Mouse (Mus musculus) mature B cell (primary cell): ENCODE measurements around the gene Hist2h2bb.
"Not testable (repeated sequence)": the region's sequence is repeated elsewhere in the genome, so short reads cannot be mapped to it uniquely, and the experiment has no call there.

ENCODE experiments used
- in situ Hi-C: fragments of 300-500 bp; cut with MboI; formaldehyde crosslinking; loops from 2 replicates; pipeline ENCODE4 v1.14.3; 2019

The Hist2h2bb gene

DNA sequence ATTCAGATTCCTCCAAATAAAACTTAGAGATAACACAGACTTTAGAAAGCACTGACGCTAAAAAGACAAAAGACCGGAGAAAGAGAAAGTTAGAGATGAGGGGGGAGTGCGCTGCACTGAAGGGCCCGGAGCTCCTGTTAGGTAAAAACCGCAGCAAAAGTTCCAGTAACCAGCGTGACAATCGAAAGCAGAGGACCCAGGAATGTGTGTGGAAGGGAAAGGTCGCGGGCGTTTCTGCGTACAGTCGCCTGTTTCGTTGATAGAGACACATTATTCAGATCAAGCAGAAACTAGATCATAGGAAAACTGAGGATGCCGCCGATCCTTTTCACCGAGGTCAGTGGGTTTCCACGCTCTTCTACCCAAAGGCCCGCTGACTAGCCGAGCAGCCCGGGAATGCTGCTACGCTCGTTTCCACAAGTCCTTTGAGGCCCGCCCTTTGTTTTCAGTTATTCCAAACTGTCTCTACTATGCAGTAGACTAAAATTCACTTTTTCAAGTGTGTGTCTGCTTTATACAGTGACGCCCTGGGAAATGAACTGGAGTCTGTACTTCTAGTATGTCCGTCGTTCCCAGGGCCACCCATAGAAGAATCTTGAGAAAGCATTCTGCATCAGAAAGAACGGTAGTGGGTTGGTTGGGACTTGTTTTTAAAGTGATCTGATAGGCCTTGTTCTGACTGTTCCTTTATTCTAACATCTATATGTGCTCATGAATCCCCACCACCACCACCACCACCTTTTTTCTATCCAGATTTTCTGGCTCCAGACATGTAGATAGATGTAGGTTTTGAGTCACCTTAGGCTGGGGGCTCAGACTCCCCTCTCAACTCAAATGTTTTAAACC lies 5.8 kb upstream of the Hist2h2bb start:
- in situ Hi-C loops: no loop called here

DNA sequence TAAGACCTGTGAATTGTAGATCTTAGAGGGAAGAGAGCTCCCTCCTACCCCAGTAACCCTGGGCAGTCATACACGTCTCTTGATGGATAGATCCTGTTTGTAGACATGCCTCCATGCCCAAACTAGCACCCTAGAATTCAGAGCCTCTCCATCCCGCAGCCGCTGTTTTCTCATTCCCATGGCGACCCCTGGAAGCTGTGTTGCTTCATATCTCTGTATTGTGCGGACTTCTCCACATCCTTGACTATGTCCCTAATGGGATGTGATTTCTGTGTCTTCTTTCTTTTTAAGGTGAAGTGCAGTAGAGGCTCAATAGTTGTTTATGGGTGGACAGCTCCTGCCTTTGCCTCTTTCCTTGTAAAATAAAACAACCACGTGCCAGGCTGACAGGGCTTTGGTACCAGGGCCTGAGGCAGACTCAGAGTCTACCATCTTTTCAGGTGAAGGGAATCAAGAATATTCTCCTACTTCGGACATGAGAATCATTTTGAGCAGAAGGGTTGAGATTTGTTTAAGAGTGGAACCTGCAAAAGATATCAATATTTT lies 5.1 kb upstream of the Hist2h2bb start:
- in situ Hi-C loops: no loop called here

DNA sequence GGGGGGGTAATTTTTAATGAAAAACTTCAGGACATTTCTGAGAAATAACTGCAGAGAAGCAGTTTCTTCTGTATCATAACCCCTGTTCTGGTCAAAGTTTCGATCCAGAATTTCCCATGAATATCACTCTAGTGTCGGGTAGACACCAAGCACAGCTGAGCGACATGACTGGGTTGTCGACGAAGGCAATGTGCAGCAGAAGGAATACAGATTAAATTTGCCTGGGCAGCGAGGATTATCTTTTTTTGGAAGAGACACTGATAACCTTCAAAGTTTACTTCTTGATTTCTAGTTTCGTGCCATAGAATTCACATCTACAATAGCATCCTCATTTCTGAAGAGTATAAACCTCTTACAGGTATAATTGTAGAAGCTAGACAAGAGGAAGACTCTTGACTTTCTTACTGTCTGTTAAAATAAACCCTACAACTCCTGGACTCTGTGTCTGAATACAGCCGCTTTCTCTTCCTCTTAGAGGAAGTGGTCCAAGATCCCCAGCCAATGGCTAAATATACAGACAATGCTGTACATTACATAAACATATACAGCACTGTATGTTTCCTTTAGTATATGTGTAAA lies 3.3 kb upstream of the Hist2h2bb start:
- in situ Hi-C loops: loop anchor here (5.0 kb wide), 1 partner anchor 44 kb away; the partner anchor contains the start of genes Hist2h2ac and Hist2h2be

DNA sequence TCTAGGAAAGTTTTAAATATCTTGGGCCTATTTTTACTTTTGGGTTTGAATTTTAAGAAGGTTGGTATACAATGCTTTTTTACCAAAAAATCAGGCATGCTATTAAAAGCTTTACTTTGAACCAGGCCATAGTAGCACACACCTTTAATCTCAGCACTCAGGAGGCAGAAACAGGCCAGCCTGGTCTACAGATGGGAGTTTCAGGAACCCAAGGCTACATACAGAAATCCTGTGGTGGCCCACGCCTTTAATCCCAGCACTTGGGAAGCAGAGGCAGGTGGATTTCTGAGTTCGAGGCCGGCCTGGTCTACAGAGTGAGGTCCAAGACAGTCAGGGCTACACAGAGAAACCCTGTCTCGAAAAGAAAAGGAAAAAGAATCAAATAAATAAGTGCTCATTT lies 2.0 kb upstream of the Hist2h2bb start:
- in situ Hi-C loops: loop anchor here (5.0 kb wide), 1 partner anchor 45 kb away; the partner anchor contains the start of genes Hist2h2ac and Hist2h2be

DNA sequence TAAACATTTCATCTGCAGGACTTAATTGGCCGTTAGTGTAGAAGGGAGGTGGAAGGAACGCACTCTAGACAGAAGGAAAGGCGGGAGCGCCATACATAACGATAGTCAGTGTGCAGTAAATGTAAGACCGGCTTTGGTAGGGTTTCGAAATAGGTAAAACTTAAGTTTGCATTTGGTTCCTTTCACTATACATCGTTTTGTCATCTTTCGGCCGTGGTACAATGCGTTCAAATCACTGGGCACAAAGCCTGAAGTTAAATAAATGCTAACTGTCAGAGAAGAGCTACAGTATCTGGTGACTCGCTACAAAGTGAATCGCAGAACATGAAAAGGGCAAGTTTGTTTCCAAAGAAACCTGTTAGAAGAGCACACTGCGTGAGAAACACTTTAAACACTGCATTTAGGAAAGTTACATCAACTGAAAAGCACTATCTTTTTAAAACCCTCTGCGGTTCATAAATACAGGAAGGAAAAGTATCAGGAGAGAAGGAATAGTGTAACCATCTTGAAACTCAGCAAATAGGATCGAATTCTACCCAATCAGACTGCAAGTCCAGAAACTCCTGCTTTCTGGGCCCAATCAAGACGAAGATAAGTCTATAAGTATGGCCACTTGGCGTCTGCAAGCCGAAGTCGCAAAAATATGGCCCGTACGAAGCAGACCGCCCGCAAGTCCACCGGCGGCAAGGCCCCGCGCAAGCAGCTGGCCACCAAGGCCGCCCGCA lies 1.3 kb upstream of the Hist2h2bb start, which contains the start of gene Hist2h3b:
Hist2h3b (plus strand) TSS at position 604 of the 725 bp plus-strand sequence.
- in situ Hi-C loops: loop anchor here (5.0 kb wide), 1 partner anchor 46 kb away; the partner anchor contains the start of genes Hist2h2ac and Hist2h2be

DNA sequence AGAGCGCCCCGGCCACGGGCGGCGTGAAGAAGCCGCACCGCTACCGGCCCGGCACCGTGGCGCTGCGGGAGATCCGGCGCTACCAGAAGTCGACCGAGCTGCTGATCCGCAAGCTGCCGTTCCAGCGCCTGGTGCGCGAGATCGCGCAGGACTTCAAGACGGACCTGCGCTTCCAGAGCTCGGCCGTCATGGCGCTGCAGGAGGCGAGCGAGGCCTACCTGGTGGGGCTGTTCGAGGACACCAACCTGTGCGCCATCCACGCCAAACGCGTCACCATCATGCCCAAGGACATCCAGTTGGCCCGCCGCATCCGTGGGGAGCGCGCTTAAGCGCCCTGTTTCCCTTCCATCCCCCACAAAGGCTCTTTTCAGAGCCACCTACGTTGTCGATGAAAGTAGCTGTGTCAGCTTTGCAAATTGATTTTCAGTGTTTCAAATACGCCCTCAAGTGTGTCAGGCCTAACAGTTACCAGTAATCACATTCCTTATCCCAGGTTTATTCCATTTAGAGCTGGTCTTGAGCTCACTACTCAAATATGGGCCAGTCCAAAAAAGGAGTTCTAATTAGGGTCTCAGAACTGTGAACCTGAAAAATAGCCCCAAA lies 675 bp upstream of the Hist2h2bb start:
- in situ Hi-C loops: loop anchor here (5.0 kb wide), 1 partner anchor 47 kb away; the partner anchor contains the start of genes Hist2h2ac and Hist2h2be

DNA sequence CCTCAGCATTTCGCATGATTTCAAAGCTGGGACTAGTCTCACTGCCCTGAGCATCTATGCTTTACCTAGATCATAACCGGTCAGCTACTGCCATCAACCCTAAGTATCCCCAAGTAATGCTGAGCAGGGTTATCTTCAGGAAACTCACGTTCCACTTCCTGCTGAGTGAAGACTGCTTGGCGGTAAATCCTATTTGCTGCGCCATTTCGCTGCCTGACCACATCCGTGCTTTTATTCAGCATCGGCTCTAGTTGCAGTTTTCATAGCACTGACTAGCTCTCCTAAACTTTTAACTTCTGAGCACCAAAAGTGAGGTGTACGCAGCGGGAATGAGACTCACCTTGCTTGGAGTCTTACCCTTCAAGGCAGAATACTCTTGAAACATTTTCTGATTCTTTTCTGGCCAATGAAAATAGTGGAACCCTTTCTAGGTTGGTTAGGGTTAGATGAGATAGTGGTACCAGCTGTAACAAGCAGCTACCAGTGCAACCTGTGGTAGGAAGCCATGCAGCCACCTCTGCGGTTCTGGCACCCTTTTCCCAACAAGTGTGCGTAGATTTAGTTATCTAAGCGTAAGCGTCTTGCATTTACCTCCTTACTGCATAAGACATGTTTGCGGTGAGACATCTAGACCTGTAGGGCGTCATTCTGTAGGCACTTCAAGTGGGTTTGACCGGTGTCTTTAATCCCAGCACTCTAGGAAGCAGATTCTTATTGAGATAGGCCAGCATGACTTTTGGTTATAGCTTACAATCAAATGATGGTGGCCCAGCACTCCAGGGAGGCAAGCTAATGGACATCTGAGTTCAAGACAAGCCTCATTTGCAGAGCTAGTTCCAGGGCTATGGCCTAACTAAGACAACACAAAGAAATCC lies 4.3 kb downstream of the Hist2h2bb start:
- in situ Hi-C loops: no loop called here

DNA sequence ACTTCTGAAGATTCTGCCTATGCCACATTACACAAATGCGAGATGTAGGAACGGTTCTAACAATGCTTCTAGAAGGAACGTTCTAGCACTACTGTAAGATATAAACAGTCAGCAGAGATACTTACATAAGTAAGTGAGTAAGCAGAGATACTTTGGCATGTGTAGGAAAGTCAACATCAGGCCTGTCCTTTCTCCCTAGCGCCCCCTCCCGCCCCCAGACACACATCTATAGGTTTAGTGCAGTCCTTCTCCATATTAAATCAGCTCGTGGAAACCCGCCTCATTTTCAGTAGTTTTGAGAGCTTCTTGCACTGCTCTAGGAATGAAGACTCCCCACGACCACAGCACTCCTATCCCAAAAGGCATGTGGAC lies 7.9 kb downstream of the Hist2h2bb start:
- in situ Hi-C loops: no loop called here

DNA sequence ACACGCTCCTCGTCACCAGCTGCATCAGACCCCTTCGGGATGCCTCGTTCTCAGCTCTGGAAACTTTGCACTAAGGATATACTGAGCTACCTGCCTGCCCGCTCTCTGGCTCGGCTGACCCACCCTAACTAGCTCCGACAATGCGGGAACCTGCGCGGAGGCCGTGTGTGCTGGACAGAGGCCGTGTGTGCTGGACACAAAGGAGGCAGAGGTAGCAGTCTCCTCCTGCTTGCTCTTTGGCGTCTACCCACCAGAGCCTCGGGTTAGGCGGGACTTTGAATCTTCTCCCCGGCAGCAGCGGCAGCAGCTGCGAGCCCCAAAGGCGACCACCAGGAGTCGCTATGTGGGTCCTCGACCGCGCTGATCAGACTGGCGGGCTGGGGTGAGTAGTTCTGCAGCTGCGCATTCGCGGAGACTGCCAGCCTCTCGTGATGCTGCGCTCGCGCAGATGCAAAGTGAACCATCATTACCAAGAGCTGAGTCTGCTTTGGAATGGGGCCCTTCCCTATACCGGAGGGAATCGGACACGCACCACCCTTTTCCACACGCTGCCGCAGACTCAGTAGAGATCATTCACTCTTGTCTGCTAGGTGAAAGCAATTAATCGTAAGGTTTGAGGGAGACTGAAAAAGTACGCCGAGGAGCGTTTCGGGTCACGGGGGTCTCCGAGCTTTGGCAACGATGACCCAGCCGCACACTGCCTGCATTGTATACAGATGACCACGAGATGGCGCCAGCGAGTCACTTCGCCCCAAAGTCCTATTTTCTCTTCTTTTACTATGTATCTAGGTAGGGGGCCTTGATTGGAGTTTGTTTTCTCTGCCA lies 8.5 kb downstream of the Hist2h2bb start:
- in situ Hi-C loops: no loop called here

DNA sequence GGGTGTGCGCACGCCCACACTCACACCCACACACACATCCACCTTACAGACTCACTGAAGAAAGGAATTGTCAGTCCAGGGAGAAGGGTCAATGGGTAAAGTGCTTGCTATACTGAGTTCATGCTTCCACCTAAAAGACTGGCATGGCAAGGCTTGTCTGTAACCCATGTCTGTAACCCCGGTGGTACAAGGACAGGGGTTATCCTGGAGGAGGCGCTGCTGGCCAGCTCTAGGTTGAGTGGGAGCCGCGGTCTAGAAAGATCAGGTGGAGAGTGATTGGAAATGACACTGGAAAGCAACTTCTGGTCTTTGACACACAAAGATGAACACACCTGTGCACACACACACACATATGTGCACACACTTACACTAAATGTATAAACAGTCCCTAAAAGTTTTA lies 11.1 kb downstream of the Hist2h2bb start:
- in situ Hi-C loops: no loop called here

DNA sequence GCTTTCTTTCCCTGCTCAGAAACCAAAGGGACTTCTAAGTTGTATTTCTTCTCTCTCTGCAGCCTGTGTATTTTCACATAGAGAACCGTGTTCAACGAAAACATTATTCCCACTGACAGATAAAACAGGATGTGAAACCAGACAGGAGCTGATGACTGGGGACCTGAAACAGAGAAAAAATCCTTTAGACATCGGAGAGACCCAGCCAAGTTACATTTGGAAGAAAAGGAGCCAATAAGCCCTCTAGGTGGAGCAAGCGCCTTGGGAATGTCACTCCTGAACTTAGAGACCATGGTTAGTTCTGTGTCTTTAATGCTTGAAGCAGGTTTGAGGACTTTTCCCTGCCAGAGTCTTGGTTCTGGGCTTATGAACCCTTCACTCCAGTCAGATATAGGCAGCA lies 14.9 kb downstream of the Hist2h2bb start:
- in situ Hi-C loops: no loop called here

DNA sequence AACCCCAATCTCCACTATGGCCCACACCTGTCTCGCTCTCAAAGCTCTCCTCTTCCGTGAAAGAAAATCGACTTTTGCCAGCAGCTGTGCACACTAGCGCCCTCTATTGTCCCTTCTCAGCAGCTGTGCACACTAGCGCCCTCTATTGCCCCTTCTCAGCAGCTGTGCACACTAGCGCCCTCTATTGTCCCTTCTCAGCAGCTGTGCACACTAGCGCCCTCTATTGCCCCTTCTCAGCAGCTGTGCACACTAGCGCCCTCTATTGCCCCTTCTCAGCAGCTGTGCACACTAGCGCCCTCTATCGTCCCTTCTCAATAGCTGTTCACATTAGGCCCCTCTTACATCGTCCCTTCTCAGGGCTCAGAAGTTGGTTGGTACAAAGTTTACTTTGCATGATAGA lies 17.8 kb downstream of the Hist2h2bb start:
- in situ Hi-C loops: not testable (repeated sequence)

DNA sequence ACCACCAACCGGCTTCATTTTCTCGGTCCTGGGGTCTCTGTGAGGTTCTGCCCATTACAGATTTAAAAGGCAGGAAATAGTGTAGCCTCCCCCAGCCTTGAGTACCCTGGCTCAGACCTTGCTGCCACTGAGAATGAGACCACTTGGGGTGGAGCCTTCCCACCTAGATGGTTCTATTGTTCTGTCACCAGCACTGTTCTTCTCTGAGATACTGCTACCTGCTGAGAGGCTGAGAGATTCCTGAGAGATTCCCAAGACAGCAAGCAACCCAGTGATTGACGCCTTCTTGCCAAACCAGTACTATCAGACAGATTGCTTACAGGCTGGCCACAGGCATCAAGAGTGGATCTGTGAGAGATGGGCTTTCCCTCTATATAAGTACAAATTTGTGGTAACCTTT lies 19.6 kb downstream of the Hist2h2bb start:
- in situ Hi-C loops: no loop called here

DNA sequence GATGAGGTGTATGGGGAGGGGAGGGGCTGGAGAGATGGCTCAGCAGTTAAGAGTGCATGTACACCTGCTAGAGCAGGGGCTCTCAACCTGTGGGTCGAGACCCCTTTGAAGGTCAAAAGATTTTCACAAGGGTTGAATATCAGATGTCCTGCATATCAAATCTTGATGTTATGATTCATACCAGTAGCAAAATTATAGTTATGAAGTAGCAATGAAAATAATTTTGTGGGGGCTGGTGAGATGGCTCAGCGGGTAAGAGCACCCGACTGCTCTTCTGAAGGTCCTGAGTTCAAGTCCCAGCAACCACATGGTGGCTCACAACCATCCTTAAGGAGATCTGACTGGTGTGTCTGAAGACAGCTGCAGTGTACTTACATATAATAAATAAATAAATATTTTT lies 21.2 kb downstream of the Hist2h2bb start:
- in situ Hi-C loops: loop anchor here (10.0 kb wide), 1 partner anchor 124 kb away; no protein-coding TSS in a partner anchor

DNA sequence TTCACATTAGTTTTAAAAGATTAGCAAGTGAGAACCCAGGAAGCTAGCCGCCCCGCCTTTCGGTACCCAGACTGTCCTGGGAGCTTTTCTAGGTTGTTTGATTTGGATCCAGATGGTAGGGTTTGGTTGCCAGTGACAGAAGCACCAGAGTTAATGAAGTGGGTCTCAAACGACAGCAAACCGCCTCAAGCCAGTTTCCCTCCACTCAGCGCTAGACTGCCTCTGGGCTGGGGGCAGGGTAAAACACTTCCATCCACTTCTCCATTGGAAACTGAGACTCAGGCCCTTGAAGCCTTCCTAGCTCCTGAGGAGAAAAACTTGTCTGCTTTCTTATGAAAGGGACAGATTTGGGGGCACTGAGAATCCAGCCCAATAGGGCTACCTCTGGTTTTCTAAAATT lies 23.1 kb downstream of the Hist2h2bb start:
- in situ Hi-C loops: loop anchor here (10.0 kb wide), 1 partner anchor 122 kb away; no protein-coding TSS in a partner anchor

DNA sequence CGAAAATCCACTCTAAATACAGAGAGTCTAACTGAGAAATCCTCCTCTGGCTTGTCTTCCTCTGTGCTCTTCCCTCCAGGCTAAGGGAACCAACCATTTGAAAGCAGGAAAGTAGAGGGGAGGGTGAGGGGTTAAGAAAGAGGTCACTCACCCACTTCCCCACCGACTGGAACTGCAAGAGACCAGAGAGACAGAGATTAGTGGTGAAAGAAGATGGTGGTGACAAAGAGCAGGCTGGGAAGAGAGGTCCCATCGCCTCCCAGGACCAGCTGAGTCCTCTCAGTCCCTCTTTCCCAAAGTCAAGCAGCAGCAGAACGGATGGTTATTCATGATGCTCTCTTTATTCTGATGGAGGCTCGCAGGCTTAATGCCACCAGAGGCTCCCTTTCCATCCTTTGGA lies 23.8 kb downstream of the Hist2h2bb start:
- in situ Hi-C loops: loop anchor here (10.0 kb wide), 1 partner anchor 121 kb away; no protein-coding TSS in a partner anchor

DNA sequence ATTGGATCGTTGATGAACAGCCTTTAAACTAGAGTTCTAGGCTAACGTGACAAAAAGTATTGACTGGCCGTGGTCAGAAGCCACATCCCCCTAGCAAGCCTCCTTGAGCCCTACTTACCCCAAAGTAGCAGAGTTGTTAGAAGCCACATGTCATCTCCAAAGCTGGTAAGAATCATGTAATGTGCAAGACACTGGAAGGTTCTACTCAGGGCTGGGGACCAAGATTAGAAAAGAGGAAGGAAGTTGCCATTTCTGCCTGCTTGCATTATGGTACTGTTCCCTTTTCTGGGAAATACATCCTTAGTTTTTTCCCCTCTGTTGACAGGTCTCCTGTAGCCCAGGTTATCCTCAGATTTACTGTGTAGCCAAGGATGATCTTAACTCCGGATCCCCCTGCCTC lies 24.2 kb downstream of the Hist2h2bb start, which contains the start of gene Fcgr1:
Fcgr1 (minus strand) TSS at position 183 of the 400 bp plus-strand sequence.
- in situ Hi-C loops: loop anchor here (10.0 kb wide), 1 partner anchor 121 kb away; no protein-coding TSS in a partner anchor

DNA sequence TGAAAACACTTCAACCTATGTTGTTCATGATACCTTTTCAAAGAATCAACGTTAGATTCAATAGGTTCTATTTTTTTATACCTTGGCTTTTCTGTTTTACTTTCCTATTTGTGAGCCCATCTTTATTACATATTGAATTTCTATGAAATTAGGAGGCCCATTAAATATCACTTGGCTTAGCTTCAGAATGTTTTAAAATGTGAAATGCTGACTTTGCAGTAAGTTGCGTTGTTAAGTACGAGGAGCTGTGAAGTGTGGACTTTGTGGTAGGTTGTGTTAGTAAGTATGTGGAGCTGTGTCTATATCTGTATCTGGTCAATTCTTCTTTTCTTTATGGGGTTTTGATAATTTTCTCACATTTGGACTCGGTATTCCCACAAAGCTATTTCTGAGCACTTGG lies 28.8 kb downstream of the Hist2h2bb start:
- in situ Hi-C loops: loop anchor here (10.0 kb wide), 1 partner anchor 116 kb away; no protein-coding TSS in a partner anchor

DNA sequence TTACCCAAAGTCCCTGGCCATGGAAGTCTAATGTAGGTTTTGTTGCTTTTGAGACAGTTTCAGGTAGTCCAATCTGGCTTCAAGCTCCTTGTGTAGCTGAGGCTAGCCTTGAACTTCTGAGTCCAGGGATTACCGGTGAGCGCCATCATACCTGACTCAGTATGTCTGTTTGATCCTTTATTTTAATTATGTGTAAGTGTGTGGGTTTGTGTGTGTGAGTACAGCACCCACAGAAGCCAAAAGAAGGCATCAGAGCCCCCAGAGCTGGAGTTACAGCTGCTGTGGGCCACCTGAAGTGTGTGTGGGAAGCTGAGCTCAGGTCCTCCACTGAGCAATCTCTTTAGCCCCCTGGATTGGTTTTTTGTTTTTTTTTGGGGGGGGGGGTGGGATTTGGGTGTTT lies 30.0 kb downstream of the Hist2h2bb start:
- in situ Hi-C loops: loop anchor here (10.0 kb wide), 1 partner anchor 115 kb away; no protein-coding TSS in a partner anchor
